Mouse (Mus musculus) inflammation-experienced regulatory T-cells, adult 6 months (primary cell): ENCODE data around the gene Btbd9. TPM values are rescaled to one million over a fixed set of nuclear protein-coding genes. Genes with fewer than 3 reads are reported as not detected.

Source experiments
- ATAC-seq: one replicate; pipeline ENCODE4 v1.8.0; 2017
- polyA plus RNA-seq, 3 experiments: library from polyadenylated mRNA; unstranded; fragments of 100-300 nt; shearing (Covaris generic); gene quantifications; one replicate each; pipeline ENCODE4 v1.2.1; 2017

Gene Btbd9
- polyA plus RNA-seq, 3 experiments from 2014 or later: 41.5 to 78.0 (median 69.7) TPM

GRCm38 (mm10) chr17:30445805-30446441 lies 130.4 kb downstream of the Btbd9 start:
- no peak for ATAC-seq

- ATAC-seq: no peak
These were observed 136.6 kb downstream of the Btbd9 start for GRCm38 (mm10) chr17:30439702-30440101.

GRCm38 (mm10) chr17:30438786-30439185 lies 137.5 kb downstream of the Btbd9 start:
- no peak for ATAC-seq

- ATAC-seq: no peak
These were observed 140.2 kb downstream of the Btbd9 start for GRCm38 (mm10) chr17:30436021-30436461.

- no peak for ATAC-seq
These were observed 140.8 kb downstream of the Btbd9 start for GRCm38 (mm10) chr17:30435478-30435877.

GRCm38 (mm10) chr17:30432094-30432493 lies 144.2 kb downstream of the Btbd9 start:
- ATAC-seq: no peak

GRCm38 (mm10) chr17:30430961-30431640 lies 145.2 kb downstream of the Btbd9 start:
- no peak for ATAC-seq

- no peak for ATAC-seq
These were observed 147.6 kb downstream of the Btbd9 start for GRCm38 (mm10) chr17:30428661-30429060.

- ATAC-seq: no peak
These were observed 152.9 kb downstream of the Btbd9 start for GRCm38 (mm10) chr17:30423256-30423852.

- no peak for ATAC-seq
These were observed 154.0 kb downstream of the Btbd9 start for GRCm38 (mm10) chr17:30422278-30422677.

- ATAC-seq: no peak
These were observed 155.0 kb downstream of the Btbd9 start for GRCm38 (mm10) chr17:30421256-30421655.

GRCm38 (mm10) chr17:30419494-30419893 lies 156.8 kb downstream of the Btbd9 start:
- ATAC-seq: no peak

GRCm38 (mm10) chr17:30418510-30418909 lies 157.8 kb downstream of the Btbd9 start:
- no peak for ATAC-seq

- no peak for ATAC-seq
These were observed 159.2 kb downstream of the Btbd9 start for GRCm38 (mm10) chr17:30417106-30417505.

GRCm38 (mm10) chr17:30415693-30416092 lies 160.6 kb downstream of the Btbd9 start:
- ATAC-seq: no peak

- no peak for ATAC-seq
These were observed 163.3 kb downstream of the Btbd9 start for GRCm38 (mm10) chr17:30412991-30413390.

- no peak for ATAC-seq
These were observed 170.3 kb downstream of the Btbd9 start for GRCm38 (mm10) chr17:30406002-30406401.

GRCm38 (mm10) chr17:30402871-30403270 lies 173.4 kb downstream of the Btbd9 start:
- ATAC-seq: no peak

GRCm38 (mm10) chr17:30395261-30395660 lies 181.0 kb downstream of the Btbd9 start:
- ATAC-seq: no peak

GRCm38 (mm10) chr17:30392031-30392430 lies 184.3 kb downstream of the Btbd9 start:
- ATAC-seq: no peak

- ATAC-seq: no peak
These were observed 185.1 kb downstream of the Btbd9 start for GRCm38 (mm10) chr17:30391220-30391619.

- no peak for ATAC-seq
These were observed 186.6 kb downstream of the Btbd9 start for GRCm38 (mm10) chr17:30389686-30390085.

GRCm38 (mm10) chr17:30388817-30389216 lies 187.5 kb downstream of the Btbd9 start:
- no peak for ATAC-seq

- ATAC-seq: no peak
These were observed 187.9 kb downstream of the Btbd9 start for GRCm38 (mm10) chr17:30388391-30388790.
